Mouse (Mus musculus) liver, embryonic 14.5 days (tissue): ENCODE measurements around the gene Ccdc71.

ENCODE experiments used
- CTCF ChIP-seq: IDR thresholded peaks from 2 replicates; pipeline ENCODE4 v1.5.1; 2016; ENCODE audit warnings: antibody characterized with exemption, low read depth, control low read depth
- EP300 ChIP-seq: IDR thresholded peaks from 2 replicates; pipeline ENCODE4 v1.6.1; 2016; ENCODE audit warnings: antibody characterized with exemption, low read depth

- TF ChIP-seq EP300 (no peak), CTCF (no peak)
These were observed 3.4 kb upstream of the Ccdc71 start for GRCm38 (mm10) chr9:108456953-108457352.
